Mouse (Mus musculus): ENCODE measurements around the gene Astn2. TPM values are rescaled to one million over a fixed set of nuclear protein-coding genes. Genes with fewer than 3 reads are reported as not detected.

Astn2 gene
- polyA plus RNA-seq, 1 experiment from 2014 or later, result 0.77 TPM

- no peaks in the 10 kb centered on the region for H3K4me1 ChIP-seq (replicated peaks)
These were observed 421.5 kb downstream of the Astn2 start for GRCm38 (mm10) chr4:65982882-65983281.

GRCm38 (mm10) chr4:65976251-65976650, 428.2 kb downstream of the Astn2 start:
- no peak for DNase-seq (ENCODE audit: low spot score)
- WGBS, result 76% methylated on average over 3 of the region's 3 CpGs
- Histone ChIP-seq H3K36me3 (no peaks in the 10 kb centered on the region), H3K27me3 (ENCODE audit: insufficient read depth, poor library complexity, severe bottlenecking) (no peaks in the 10 kb centered on the region), H3K9me3 (no peaks in the 10 kb centered on the region), H3K27ac (no peak overlapping the region), H3K4me3 (no peak overlapping the region), H3K4me1 (replicated peaks) (no peaks in the 10 kb centered on the region)

More at GRCm38 (mm10) chr4:65982882-65983281, 421.5 kb downstream of the Astn2 start:
- 64% methylated on average over 4 of the region's 4 CpGs for WGBS
- Histone ChIP-seq H3K27me3 (ENCODE audit: insufficient read depth, poor library complexity, severe bottlenecking) (no peaks in the 10 kb centered on the region), H3K9me3 (no peaks in the 10 kb centered on the region), H3K27ac (no peak overlapping the region), H3K36me3 (no peaks in the 10 kb centered on the region), H3K4me3 (no peak overlapping the region)
- no peak for DNase-seq (ENCODE audit: low spot score)

- no peaks in the 10 kb centered on the region for H3K27me3 ChIP-seq (ENCODE audit: insufficient read depth, poor library complexity, severe bottlenecking)
- DNase-seq (ENCODE audit: low spot score), result no peak
- H3K27ac ChIP-seq, result no peak overlapping the region
- H3K9me3 ChIP-seq, result no peaks in the 10 kb centered on the region
- H3K4me1 ChIP-seq (replicated peaks), result 0 out of 2 replicates have a peak, but pooled peaks cover 2% of the 10 kb centered on the region
- no peak overlapping the region for H3K4me3 ChIP-seq
- H3K36me3 ChIP-seq, result no peaks in the 10 kb centered on the region
- WGBS, result 84% methylated on average over 1 of the region's 1 CpGs
These were observed 432.0 kb downstream of the Astn2 start for GRCm38 (mm10) chr4:65972395-65972794.

GRCm38 (mm10) chr4:65969318-65969717, 435.1 kb downstream of the Astn2 start:
- Histone ChIP-seq H3K4me1 (replicated peaks) (0 out of 2 replicates have a peak, but pooled peaks cover 2% of the 10 kb centered on the region), H3K36me3 (no peaks in the 10 kb centered on the region), H3K27ac (no peak overlapping the region), H3K4me3 (no peak overlapping the region), H3K27me3 (ENCODE audit: insufficient read depth, poor library complexity, severe bottlenecking) (no peaks in the 10 kb centered on the region), H3K9me3 (no peaks in the 10 kb centered on the region)
- DNase-seq (ENCODE audit: low spot score), result no peak
- 83% methylated on average over 2 of the region's 2 CpGs for WGBS

GRCm38 (mm10) chr4:65964604-65965003, 439.8 kb downstream of the Astn2 start:
- H3K4me1 ChIP-seq (replicated peaks), result no peaks in the 10 kb centered on the region
- H3K9me3 ChIP-seq, result no peaks in the 10 kb centered on the region
- 71% methylated on average over 3 of the region's 3 CpGs for WGBS
- no peak overlapping the region for H3K27ac ChIP-seq
- no peaks in the 10 kb centered on the region for H3K36me3 ChIP-seq
- DNase-seq (ENCODE audit: low spot score), result no peak
- no peak overlapping the region for H3K4me3 ChIP-seq
- H3K27me3 ChIP-seq (ENCODE audit: insufficient read depth, poor library complexity, severe bottlenecking), result no peaks in the 10 kb centered on the region

GRCm38 (mm10) chr4:65959188-65959759, 445.1 kb downstream of the Astn2 start:
- Histone ChIP-seq H3K4me3 (no peak overlapping the region), H3K27me3 (ENCODE audit: insufficient read depth, poor library complexity, severe bottlenecking) (no peaks in the 10 kb centered on the region), H3K4me1 (replicated peaks) (no peaks in the 10 kb centered on the region), H3K36me3 (no peaks in the 10 kb centered on the region), H3K9me3 (no peaks in the 10 kb centered on the region), H3K27ac (no peak overlapping the region)
- WGBS, result 89% methylated on average over 5 of the region's 5 CpGs
- no peak for DNase-seq (ENCODE audit: low spot score)

GRCm38 (mm10) chr4:65958369-65959187, 445.8 kb downstream of the Astn2 start:
- 86% methylated on average over 5 of the region's 5 CpGs for WGBS
- no peak overlapping the region for H3K4me3 ChIP-seq
- H3K27me3 ChIP-seq (ENCODE audit: insufficient read depth, poor library complexity, severe bottlenecking), result no peaks in the 10 kb centered on the region
- no peak overlapping the region for H3K27ac ChIP-seq
- no peaks in the 10 kb centered on the region for H3K4me1 ChIP-seq (replicated peaks)
- no peak for DNase-seq (ENCODE audit: low spot score)
- H3K9me3 ChIP-seq, result no peaks in the 10 kb centered on the region
- no peaks in the 10 kb centered on the region for H3K36me3 ChIP-seq

GRCm38 (mm10) chr4:65951918-65952317, 452.5 kb downstream of the Astn2 start:
- no peak overlapping the region for H3K27ac ChIP-seq
- WGBS, result 88% methylated on average over 1 of the region's 1 CpGs
- H3K27me3 ChIP-seq (ENCODE audit: insufficient read depth, poor library complexity, severe bottlenecking), result no peaks in the 10 kb centered on the region
- H3K36me3 ChIP-seq, result no peaks in the 10 kb centered on the region
- DNase-seq (ENCODE audit: low spot score), result no peak
- H3K4me1 ChIP-seq (replicated peaks), result no peaks in the 10 kb centered on the region
- H3K4me3 ChIP-seq, result no peak overlapping the region
- no peaks in the 10 kb centered on the region for H3K9me3 ChIP-seq

- H3K27ac ChIP-seq, result no peak overlapping the region
- no peaks in the 10 kb centered on the region for H3K4me1 ChIP-seq (replicated peaks)
- WGBS, result 91% methylated on average over 3 of the region's 3 CpGs
- no peaks in the 10 kb centered on the region for H3K27me3 ChIP-seq (ENCODE audit: insufficient read depth, poor library complexity, severe bottlenecking)
- DNase-seq (ENCODE audit: low spot score), result no peak
- no peak overlapping the region for H3K4me3 ChIP-seq
- no peaks in the 10 kb centered on the region for H3K36me3 ChIP-seq
- H3K9me3 ChIP-seq, result no peaks in the 10 kb centered on the region
These were observed 457.2 kb downstream of the Astn2 start for GRCm38 (mm10) chr4:65947141-65947649.

GRCm38 (mm10) chr4:65946021-65946420, 458.4 kb downstream of the Astn2 start:
- Histone ChIP-seq H3K4me1 (replicated peaks) (no peaks in the 10 kb centered on the region), H3K36me3 (no peaks in the 10 kb centered on the region), H3K27ac (no peak overlapping the region), H3K27me3 (ENCODE audit: insufficient read depth, poor library complexity, severe bottlenecking) (no peaks in the 10 kb centered on the region), H3K4me3 (no peak overlapping the region), H3K9me3 (no peaks in the 10 kb centered on the region)
- 88% methylated on average over 2 of the region's 2 CpGs for WGBS
- DNase-seq (ENCODE audit: low spot score), result no peak

- Histone ChIP-seq H3K27ac (no peak overlapping the region), H3K36me3 (no peaks in the 10 kb centered on the region), H3K4me3 (no peak overlapping the region), H3K27me3 (ENCODE audit: insufficient read depth, poor library complexity, severe bottlenecking) (no peaks in the 10 kb centered on the region), H3K4me1 (replicated peaks) (no peaks in the 10 kb centered on the region), H3K9me3 (no peaks in the 10 kb centered on the region)
- no peak for DNase-seq (ENCODE audit: low spot score)
- WGBS, result 65% methylated on average over 2 of the region's 2 CpGs
These were observed 473.5 kb downstream of the Astn2 start for GRCm38 (mm10) chr4:65930901-65931300.

GRCm38 (mm10) chr4:65920294-65920693, 484.1 kb downstream of the Astn2 start:
- H3K4me3 ChIP-seq, result no peak overlapping the region
- no peak for DNase-seq (ENCODE audit: low spot score)
- H3K27ac ChIP-seq, result no peak overlapping the region
- H3K27me3 ChIP-seq (ENCODE audit: insufficient read depth, poor library complexity, severe bottlenecking), result no peaks in the 10 kb centered on the region
- no peaks in the 10 kb centered on the region for H3K9me3 ChIP-seq
- no peaks in the 10 kb centered on the region for H3K36me3 ChIP-seq
- WGBS, result 65% methylated on average over 1 of the region's 1 CpGs
- peaks cover 6% of the 10 kb centered on the region; the same call in 1 of the 2 replicates for H3K4me1 ChIP-seq (replicated peaks)
